Mouse (Mus musculus): ENCODE data around the gene Bicra.
A peak's percentile ranks its signal among the peaks of the same experiment; 100 is the strongest.

Gene Bicra

DNA sequence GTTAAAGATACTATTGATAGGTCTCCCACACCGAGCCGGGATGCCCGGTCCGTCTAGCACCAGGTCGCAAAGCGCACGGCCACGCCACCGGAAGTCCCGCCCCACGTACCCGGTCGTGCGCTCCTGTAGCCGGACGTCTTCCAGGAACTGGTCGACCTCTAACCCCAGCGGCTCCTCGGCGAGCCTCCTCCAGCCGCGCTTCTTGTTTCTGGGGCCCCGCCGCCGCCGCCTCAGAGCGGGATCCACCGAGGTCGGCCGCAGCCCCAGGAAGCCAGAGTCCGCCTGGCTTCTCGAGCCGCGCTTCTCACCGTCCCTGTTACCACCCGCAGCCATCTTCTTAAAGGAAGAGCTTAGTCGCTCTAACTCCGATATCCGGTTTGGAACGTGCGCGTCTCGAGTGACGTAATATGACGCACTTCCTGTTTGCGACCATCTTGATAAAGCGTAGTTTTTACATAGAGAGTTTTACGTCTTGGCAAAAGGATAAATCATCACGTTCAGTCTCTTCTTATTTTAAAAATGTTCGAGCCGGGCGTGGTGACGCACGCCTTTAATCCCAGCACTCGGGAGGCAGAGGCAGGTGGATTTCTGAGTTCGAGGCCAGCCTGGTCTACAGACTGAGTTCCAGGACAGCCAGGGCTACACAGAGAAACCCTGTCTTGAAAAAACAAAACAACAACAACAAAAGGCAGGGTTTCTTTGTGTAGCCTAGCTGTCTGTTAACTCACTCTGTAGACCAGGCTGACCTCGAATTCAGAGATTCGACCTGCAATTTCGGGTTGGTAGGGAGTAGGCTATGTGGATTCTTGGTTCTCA is 101.8 kb downstream of the Bicra start, which contains the start of gene Nop53:
Gene Nop53 (minus strand): TSS at position 354 of the 816 bp plus-strand sequence.
- DNase-seq (ENCODE audit: low spot score), result peak; percentile 96

DNA sequence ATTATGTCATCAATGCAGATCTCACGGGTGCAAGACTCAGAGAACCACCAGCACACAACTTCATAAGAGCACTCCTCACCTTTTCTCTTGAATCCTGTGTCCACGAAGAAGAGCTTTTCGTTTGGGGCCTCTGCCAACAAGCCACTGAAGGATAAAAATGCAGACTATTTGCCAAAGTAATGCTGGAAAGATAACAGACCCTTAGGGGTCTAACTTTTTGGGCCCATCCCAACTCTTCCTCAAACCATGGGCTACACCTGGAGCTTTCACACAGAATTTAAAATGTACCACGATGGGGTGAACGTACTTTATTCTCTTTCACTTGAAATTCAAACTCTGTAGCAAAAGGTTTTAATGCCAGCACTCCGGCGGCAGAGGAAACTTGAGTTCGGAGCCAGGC is 102.5 kb downstream of the Bicra start:
- DNase-seq (ENCODE audit: low spot score), result no peak

DNA sequence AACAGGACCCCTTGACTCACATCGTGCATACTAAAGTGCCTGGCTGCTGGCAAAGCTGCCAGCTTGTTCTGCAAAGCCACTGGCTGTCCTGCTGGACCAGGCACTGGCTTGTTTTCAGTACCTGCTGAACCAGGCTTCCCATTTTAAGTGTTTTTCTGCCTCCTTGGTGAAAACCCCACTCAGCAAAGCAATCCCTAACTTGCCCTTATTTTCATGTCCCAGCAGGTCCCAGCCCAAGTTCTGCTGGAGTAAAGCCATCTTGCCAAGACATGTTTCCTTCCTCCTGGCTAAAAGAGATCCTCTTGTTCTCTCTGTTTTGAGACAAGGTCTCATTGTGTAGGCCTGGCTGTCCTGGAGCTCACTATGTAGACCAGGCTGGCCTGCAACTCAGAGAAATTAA is 103.4 kb downstream of the Bicra start:
- DNase-seq (ENCODE audit: low spot score), result no peak

DNA sequence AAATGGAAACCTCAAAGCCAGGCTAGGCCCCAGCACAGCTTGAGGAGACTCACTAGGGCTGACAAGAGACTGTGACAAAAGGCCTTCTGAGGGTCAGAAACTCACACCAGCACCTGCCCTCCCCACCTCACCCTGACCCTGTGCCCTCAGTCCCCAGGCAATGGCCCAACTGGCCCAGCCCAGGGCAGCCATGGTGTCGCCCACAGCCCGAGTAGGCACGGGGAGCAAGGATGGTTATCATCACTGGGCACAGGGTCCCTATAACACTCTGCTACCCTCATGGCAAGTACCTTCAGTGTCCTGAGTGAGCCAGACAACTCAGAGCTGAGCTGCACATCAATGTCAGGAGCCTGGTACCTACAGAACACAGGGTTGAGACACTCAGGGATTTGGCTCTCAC is 109.1 kb downstream of the Bicra start:
- DNase-seq (ENCODE audit: low spot score), result no peak

DNA sequence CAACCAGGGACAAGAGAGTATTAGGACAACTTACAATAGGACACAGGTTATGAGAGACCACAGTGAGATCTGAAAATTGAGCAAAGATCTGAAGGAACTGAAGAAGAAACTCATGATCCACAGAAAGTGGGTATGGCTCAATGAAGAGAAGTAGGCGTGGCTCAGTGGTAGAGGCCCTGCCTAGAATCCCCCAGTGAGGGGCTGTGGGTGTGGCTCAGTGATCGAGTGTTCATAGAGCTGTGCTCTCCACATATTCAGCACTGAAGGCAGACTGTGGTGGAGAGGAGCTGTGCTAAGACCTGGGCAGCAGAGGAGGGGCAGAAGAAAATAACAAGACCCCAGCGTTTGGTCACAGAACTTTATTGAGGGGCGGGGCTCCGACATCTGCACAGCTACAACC is 110.2 kb downstream of the Bicra start:
- no peak for DNase-seq (ENCODE audit: low spot score)

DNA sequence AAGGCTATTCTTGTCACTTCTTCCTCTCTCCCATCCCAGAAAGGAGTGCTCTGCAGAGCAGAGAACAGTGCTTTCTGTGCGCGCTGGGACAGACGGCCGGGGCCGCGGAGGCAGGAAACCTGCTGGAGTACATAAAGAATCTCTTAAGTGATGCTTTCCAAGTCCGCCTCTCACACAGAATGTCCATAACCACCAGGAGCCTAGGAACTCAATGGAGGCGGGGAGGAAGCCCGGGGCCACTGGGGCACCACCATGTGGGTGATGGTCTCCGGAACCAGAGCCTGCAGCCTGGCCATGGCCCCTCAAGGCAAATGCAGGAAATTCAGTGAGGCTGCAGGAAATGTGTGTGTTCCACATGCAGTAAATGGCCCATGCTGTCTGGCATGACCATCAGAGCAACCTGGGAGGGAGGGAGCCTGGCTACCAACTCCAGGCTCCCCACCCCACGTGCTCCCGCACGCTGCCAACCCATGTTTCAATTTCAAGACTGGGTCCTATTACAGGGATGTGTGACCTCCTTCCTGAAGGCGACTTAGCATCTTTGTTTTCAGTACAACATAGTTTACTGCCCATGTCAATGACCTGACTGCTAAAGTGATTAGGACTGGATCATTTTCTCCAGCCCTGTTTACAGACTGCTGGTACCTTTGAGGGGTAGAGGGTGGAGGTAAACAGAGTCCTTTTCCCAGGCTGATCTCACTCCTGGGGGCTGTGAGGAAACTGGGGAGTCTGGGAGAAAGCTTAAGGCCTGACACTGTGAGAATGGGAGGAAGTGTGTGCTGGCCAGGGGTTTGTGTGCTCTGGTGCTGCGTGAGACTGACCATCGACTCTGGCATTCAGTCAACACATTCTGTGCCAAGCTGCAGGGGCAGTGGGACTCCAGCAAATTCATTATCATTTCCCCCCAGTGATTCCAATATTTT is 114.0 kb downstream of the Bicra start:
- DNase-seq (ENCODE audit: low spot score), result no peak

DNA sequence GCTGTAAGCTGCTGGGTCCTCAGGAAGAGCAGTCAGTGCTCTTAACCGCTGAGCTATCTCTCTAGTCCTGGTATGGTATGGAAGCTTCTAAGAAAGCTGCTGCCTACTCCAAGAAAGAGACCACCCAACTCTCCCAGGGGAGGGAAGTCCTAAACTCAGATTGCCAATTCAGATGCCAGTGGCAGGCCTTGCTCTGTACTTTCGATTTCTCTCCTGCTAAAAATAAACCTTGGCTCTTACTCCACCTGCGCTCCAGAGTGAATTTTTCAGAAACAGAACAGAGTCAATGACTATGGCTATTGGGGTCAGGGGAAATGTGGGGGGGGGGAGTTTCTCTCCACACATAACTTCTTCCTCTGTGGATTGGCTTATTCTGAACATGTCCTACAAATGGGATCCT is 116.1 kb downstream of the Bicra start:
- DNase-seq (ENCODE audit: low spot score), result no peak

DNA sequence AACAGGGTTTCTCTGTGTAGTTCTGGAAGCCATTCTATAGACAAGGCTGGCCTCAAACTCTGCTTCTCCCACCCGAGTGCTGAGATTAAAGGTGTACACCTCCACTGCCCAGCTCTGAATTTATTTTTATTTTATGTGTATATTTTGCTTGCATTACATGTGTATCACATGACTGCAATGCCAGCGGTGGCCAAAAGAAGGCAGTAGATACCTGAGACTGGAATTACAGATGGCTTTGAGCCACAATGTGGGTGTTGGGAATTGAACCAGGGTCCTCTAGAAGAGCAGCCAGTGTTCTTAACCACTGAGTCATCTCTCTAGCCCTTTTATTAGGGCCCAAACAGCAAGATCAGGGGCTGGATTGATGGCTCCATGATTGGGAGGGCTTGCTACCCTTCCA is 117.2 kb downstream of the Bicra start:
- no peak for DNase-seq (ENCODE audit: low spot score)

DNA sequence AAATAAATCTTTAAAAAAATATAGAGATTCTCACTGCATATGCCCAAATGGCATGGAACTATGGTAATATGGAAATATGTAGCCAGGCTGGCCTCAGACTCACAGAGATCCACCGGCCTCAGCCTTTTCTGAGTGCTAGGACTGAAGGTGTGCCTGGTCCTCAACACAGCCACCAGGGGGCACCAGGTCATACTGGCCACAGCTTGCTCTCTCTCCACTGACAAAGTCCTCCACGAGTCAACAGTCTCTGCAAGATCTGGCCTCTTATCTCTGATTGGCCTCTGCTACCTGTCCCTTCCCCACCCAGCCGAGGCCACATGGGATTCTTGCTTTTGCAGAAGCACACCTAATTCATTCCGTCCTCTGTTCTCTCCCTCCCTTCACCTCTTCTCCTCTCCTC is 117.8 kb downstream of the Bicra start:
- DNase-seq (ENCODE audit: low spot score), result peak; percentile 77

DNA sequence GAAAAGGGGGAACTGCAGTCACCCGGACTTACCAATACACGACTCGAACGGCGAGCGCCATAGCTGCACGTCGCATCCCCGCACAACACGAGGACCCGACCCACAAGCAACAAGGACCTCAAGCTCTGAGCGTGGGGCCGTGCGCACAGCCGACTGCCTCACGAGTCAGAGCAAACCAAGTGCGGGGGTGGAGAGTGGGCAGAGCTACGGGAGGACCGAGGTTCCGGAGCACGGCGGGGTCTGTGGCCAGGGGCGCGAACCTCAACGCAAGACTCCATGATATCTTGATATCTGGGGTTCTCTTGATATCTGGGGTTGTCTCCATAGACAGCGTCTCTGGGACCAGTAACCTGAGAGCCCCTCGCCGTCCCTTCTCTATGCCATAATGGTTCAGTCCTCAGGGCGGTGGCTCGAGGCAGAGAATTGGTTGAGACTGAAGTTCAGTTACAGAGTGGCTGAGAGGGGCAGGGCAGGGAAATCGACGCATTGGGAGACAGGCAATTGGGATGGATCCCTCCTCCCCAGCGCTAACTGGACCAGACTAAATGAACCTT is 125.4 kb downstream of the Bicra start, which contains the start of gene Selenow:
Gene Selenow (minus strand): TSS at position 183 of the 554 bp plus-strand sequence.
- DNase-seq (ENCODE audit: low spot score), result peak; percentile 93

DNA sequence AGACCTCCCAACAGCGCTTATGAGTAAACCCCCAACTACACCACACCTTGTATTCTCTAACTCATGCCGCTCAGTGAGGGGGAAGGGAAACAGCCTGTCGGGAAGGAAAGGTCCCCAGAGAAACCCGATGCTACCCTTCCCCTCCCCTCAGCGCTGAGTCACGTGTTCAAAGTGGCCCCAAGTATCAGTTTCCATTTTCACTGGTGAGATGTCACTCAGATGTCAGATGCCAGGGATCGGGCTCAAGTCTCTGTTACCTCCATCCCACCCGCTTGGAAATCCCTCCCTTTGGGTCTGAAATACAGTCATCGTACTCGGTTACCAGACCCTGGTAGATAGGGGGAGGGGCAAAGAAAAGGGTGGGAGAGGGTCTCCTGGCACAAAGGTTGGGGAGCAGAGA is 125.9 kb downstream of the Bicra start:
- DNase-seq (ENCODE audit: low spot score), result peak; percentile 64
